Mouse (Mus musculus): ENCODE measurements around the gene Dnah7c. TPM values are rescaled to one million over a fixed set of nuclear protein-coding genes. Genes with fewer than 3 reads are reported as not detected.

Dnah7c gene
- polyA plus RNA-seq, 1 experiment: 9.3 TPM

DNA sequence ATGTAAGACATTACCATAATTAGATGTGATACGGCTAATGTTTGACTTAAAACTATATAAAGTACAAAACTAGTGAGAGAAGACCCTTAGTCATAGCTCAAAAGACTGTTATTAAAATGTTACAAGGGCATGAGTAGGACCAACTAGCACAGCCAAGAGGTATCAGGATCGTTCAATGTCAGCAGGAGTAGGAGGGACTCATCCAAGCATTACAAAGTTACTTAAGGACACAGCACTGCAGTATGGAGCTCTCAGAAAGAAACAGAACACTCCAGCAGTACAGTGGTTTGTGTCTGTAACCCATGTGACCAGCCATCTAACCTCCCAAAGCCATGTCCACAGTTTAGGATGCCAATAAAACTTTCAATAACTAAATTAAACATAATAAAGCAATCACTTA, 418.9 kb downstream of the Dnah7c start:
- H3K36me3 ChIP-seq (ENCODE audit: control insufficient read depth, insufficient read depth, low read length): no peaks in the 10 kb centered on the region

DNA sequence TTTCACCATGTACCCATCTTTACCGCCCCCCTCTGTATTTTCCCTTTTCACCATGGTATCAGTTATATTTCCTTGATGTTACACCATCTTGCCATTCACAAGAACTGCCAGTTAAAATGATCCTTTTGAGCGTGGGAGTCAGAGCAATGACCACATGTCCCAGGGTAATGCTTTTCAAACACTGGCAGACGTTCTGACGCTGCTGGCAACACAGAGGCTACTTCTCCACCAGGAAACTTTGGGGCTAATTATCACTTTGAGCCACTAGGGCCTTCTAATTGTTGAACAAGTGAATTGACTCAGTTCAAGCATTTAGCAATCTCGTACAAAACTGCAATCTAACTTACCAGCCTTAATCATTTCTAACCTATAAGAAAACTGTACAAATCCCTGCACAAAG, 419.8 kb downstream of the Dnah7c start:
- no peak for TF ChIP-seq CTCF (IDR thresholded peaks at IDR 0.05; ENCODE audit: control insufficient read depth, insufficient read depth, insufficient replicate concordance, low read depth, low read length)
- no peak for TF ChIP-seq POLR2A (IDR thresholded peaks at IDR 0.05; ENCODE audit: control insufficient read depth, low read depth, low read length)
- Histone ChIP-seq H3K27me3 (ENCODE audit: control insufficient read depth, insufficient read depth, low read length) (no peaks in the 10 kb centered on the region), H3K36me3 (ENCODE audit: control insufficient read depth, insufficient read depth, low read length) (no peaks in the 10 kb centered on the region)

More for the DNA sequence above, 418.9 kb downstream of the Dnah7c start:
- Histone ChIP-seq H3K4me1 (ENCODE audit: control insufficient read depth, insufficient read depth, low read length) (no peaks in the 10 kb centered on the region), H3K27me3 (ENCODE audit: control insufficient read depth, insufficient read depth, low read length) (no peaks in the 10 kb centered on the region), H3K27ac (ENCODE audit: control insufficient read depth, insufficient read depth, low read depth, low read length) (no peak overlapping the region), H3K4me3 (ENCODE audit: control insufficient read depth, low read depth, low read length) (no peak overlapping the region)
- TF ChIP-seq POLR2A (IDR thresholded peaks at IDR 0.05; ENCODE audit: control insufficient read depth, low read depth, low read length) (no peak), CTCF (IDR thresholded peaks at IDR 0.05; ENCODE audit: control insufficient read depth, insufficient read depth, insufficient replicate concordance, low read depth, low read length) (no peak)

DNA sequence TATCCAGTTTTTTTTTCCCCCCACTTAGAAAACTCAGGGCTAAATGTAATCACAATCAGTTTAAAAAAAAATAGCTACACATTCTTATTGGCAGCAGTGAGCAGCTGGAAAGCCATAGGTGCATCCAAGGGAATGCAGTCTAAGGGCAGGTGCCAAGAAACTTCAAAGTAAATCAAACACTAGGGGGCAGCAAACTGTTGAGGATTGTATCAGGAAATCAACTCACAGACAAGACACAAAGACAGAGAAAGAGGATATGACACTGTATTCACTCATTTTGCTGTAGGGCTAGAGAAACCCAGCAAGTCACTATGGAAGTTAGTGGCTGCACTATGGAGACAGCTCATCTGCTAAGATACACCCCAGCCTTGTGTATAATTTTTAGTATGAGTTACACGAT, 424.4 kb downstream of the Dnah7c start:
- Histone ChIP-seq H3K36me3 (ENCODE audit: control insufficient read depth, insufficient read depth, low read length) (no peaks in the 10 kb centered on the region), H3K4me1 (ENCODE audit: control insufficient read depth, insufficient read depth, low read length) (no peaks in the 10 kb centered on the region; the same call in 1 of the 2 replicates), H3K27ac (ENCODE audit: control insufficient read depth, insufficient read depth, low read depth, low read length) (no peak overlapping the region), H3K4me3 (ENCODE audit: control insufficient read depth, low read depth, low read length) (no peak overlapping the region), H3K27me3 (ENCODE audit: control insufficient read depth, insufficient read depth, low read length) (no peaks in the 10 kb centered on the region)
- TF ChIP-seq POLR2A (IDR thresholded peaks at IDR 0.05; ENCODE audit: control insufficient read depth, low read depth, low read length): no peak
- no peak for TF ChIP-seq CTCF (IDR thresholded peaks at IDR 0.05; ENCODE audit: control insufficient read depth, insufficient read depth, insufficient replicate concordance, low read depth, low read length)

More for the DNA sequence above, 419.8 kb downstream of the Dnah7c start:
- Histone ChIP-seq H3K27ac (ENCODE audit: control insufficient read depth, insufficient read depth, low read depth, low read length) (no peak overlapping the region), H3K4me3 (ENCODE audit: control insufficient read depth, low read depth, low read length) (no peak overlapping the region), H3K4me1 (ENCODE audit: control insufficient read depth, insufficient read depth, low read length) (no peaks in the 10 kb centered on the region)

DNA sequence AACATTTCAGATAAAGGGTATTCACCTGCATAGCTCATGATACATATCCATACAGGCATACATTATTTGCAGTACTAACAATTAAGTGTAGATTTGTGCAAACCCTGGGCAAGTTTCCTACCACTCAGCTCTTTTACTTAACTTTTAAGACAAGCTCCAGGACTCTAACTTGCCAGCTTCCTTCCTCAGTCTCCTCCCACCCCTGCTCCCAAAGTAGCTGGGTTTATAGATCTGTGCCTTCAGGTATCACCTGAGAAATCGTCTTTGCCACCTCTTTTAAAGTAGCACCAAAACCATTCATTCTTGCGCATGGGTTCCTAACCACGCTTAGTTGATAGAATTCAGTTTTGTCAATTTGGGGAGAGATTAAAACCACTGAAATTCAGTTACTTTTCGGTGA, 426.2 kb downstream of the Dnah7c start:
- Histone ChIP-seq H3K27me3 (ENCODE audit: control insufficient read depth, insufficient read depth, low read length) (no peaks in the 10 kb centered on the region), H3K4me1 (ENCODE audit: control insufficient read depth, insufficient read depth, low read length) (no peaks in the 10 kb centered on the region; the same call in 1 of the 2 replicates), H3K4me3 (ENCODE audit: control insufficient read depth, low read depth, low read length) (peak overlapping the region; percentile 76), H3K27ac (ENCODE audit: control insufficient read depth, insufficient read depth, low read depth, low read length) (no peak overlapping the region), H3K36me3 (ENCODE audit: control insufficient read depth, insufficient read depth, low read length) (no peaks in the 10 kb centered on the region)
- no peak for TF ChIP-seq CTCF (IDR thresholded peaks at IDR 0.05; ENCODE audit: control insufficient read depth, insufficient read depth, insufficient replicate concordance, low read depth, low read length)
- TF ChIP-seq POLR2A (IDR thresholded peaks at IDR 0.05; ENCODE audit: control insufficient read depth, low read depth, low read length): no peak

DNA sequence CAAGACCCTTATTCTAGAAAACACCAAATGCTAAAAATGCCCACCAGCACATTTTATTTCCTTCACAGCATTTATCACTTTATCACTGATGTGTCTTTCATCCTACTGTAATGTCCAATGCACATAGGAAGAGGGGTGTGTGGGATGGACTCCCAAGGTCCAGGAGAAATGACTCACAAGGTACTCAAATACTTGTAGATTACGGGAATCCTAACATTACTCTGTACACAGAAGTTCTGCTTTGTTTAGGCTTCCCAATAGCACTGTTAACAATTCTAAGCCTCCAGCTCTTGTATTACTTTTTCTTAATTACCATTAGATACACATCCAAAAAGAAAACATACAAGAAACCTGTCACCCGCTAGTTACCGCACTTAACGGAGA, 426.8 kb downstream of the Dnah7c start:
- no peaks in the 10 kb centered on the region; the same call in 1 of the 2 replicates for H3K4me1 ChIP-seq (ENCODE audit: control insufficient read depth, insufficient read depth, low read length)
- H3K27ac ChIP-seq (ENCODE audit: control insufficient read depth, insufficient read depth, low read depth, low read length): peak overlapping the region; percentile 97
- no peaks in the 10 kb centered on the region for H3K27me3 ChIP-seq (ENCODE audit: control insufficient read depth, insufficient read depth, low read length)
- peak overlapping the region; percentile 96 for H3K4me3 ChIP-seq (ENCODE audit: control insufficient read depth, low read depth, low read length)
- TF ChIP-seq POLR2A (IDR thresholded peaks at IDR 0.05; ENCODE audit: control insufficient read depth, low read depth, low read length) (no peak), CTCF (IDR thresholded peaks at IDR 0.05; ENCODE audit: control insufficient read depth, insufficient read depth, insufficient replicate concordance, low read depth, low read length) (no peak)
- H3K36me3 ChIP-seq (ENCODE audit: control insufficient read depth, insufficient read depth, low read length): no peaks in the 10 kb centered on the region

DNA sequence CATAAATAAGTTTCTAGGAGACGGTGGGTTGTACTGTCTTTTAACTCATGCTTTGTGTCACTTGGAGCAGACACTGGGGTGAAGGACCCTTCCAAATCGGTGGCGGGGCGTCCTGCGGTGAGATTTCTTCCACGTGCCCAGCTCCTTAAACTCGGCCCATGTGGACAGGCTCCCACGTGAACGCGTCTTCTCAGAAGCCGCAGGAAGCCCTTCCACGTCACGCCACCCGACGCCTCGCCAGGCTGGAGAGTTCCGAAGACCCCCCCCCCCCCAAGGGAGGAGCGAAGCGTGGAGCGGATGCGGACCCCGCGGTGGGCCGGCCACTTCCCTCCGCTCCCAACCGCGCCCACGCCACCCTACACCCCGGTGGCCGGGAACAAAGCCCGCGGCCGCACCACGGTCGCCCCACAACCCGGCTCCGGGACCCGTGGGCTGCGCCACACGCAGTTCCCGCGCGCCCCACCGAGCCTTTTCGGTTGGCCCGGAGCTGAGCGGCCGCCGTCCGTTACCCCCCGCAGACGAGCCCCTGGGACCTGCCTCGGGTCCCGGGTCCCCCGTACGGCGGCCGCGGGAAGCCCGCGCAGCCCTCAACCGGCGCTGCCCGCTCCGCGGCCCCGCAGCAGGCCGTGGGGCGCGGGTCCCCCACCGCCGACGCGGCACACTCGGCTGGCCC, 427.3 kb downstream of the Dnah7c start:
- H3K27me3 ChIP-seq (ENCODE audit: control insufficient read depth, insufficient read depth, low read length): no peaks in the 10 kb centered on the region
- no peaks in the 10 kb centered on the region for H3K36me3 ChIP-seq (ENCODE audit: control insufficient read depth, insufficient read depth, low read length)
- H3K4me3 ChIP-seq (ENCODE audit: control insufficient read depth, low read depth, low read length): peak overlapping the region; percentile 96
- no peaks in the 10 kb centered on the region; the same call in 1 of the 2 replicates for H3K4me1 ChIP-seq (ENCODE audit: control insufficient read depth, insufficient read depth, low read length)
- H3K27ac ChIP-seq (ENCODE audit: control insufficient read depth, insufficient read depth, low read depth, low read length): peak overlapping the region; percentile 97
- peak; percentile 51; the same call in 1 of the 2 replicates for TF ChIP-seq POLR2A (IDR thresholded peaks at IDR 0.05; ENCODE audit: control insufficient read depth, low read depth, low read length)
- TF ChIP-seq CTCF (IDR thresholded peaks at IDR 0.05; ENCODE audit: control insufficient read depth, insufficient read depth, insufficient replicate concordance, low read depth, low read length): no peak

DNA sequence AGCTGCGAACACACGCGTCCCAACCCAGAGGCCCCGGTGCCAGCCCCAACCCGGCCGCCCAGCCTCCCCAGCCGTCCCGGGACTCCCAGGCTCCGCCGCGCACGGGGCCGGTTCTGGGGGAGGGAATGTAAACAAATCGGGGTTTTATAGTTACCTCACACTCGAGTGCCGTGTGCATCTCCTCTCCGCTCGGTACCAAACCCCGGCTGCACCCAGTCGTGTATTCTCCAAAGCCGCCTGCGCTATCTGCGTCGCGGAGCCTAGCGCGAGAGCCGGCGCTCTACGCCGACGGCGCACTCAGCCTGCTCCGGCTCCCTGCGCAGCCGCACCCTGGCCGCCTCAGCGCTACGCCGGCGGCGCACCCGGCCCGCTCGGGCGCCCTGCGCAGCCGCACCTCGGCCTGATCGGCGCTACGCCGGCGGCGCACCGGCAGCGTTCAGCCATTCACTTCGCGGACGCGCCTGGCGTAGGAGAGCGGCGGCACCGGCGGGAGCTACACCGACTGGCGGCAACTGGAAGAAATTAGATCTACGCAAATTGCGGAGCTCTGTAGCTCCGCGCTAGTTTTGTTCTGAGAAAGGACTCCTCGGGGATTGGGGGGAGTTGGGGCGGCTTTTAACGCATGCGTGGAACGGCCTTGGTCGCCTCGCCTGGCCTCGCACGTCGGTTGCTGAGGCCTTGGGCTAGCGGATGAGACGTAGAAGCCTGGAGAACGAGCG, 428.1 kb downstream of the Dnah7c start:
- Histone ChIP-seq H3K27ac (ENCODE audit: control insufficient read depth, insufficient read depth, low read depth, low read length) (peak overlapping the region; percentile 99), H3K36me3 (ENCODE audit: control insufficient read depth, insufficient read depth, low read length) (no peaks in the 10 kb centered on the region), H3K27me3 (ENCODE audit: control insufficient read depth, insufficient read depth, low read length) (no peaks in the 10 kb centered on the region), H3K4me1 (ENCODE audit: control insufficient read depth, insufficient read depth, low read length) (no peaks in the 10 kb centered on the region; the same call in 1 of the 2 replicates), H3K4me3 (ENCODE audit: control insufficient read depth, low read depth, low read length) (peak overlapping the region; percentile 96)
- TF ChIP-seq CTCF (IDR thresholded peaks at IDR 0.05; ENCODE audit: control insufficient read depth, insufficient read depth, insufficient replicate concordance, low read depth, low read length) (no peak), POLR2A (IDR thresholded peaks at IDR 0.05; ENCODE audit: control insufficient read depth, low read depth, low read length) (peak; percentile 92)
